Mouse (Mus musculus) adrenal gland, postnatal 10 days (tissue): ENCODE measurements around the gene Fam207a. TPM values are rescaled to one million over a fixed set of nuclear protein-coding genes. Genes with fewer than 3 reads are reported as not detected.
A peak's percentile ranks its signal among the peaks of the same experiment; 100 is the strongest.

Experiments
- DNase-seq: peaks from one replicate; pipeline ENCODE4 v3.0.0; 2021; ENCODE audit warnings: mixed read lengths
- total RNA-seq, 2 experiments: library from RNA; stranded (reverse); gene quantifications; 2 replicates each; pipeline ENCODE4 v1.2.3; 2021

The Fam207a gene
- total RNA-seq, 2 experiments from 2014 or later, result 17.6 to 19.4 TPM

GRCm38 (mm10) chr10:77531026-77532019 is 15.7 kb upstream of the Fam207a start:
- no peak for DNase-seq

GRCm38 (mm10) chr10:77530140-77530539 is 14.6 kb upstream of the Fam207a start, which contains the start of gene Itgb2:
Gene Itgb2 (plus strand): TSS chr10:77530252.
- DNase-seq, result no peak

- no peak for DNase-seq
Observed at GRCm38 (mm10) chr10:77528634-77529033, 13.0 kb upstream of the Fam207a start.

- no peak for DNase-seq
Observed at GRCm38 (mm10) chr10:77526488-77526887, 10.9 kb upstream of the Fam207a start.

GRCm38 (mm10) chr10:77523321-77523720 is 7.7 kb upstream of the Fam207a start:
- DNase-seq, result no peak

GRCm38 (mm10) chr10:77522746-77523145 is 7.2 kb upstream of the Fam207a start:
- no peak for DNase-seq

GRCm38 (mm10) chr10:77522021-77522731 is 6.6 kb upstream of the Fam207a start:
- no peak for DNase-seq

- DNase-seq, result no peak
Observed at GRCm38 (mm10) chr10:77520497-77520896, 4.9 kb upstream of the Fam207a start.

GRCm38 (mm10) chr10:77519191-77519590 is 3.6 kb upstream of the Fam207a start:
- DNase-seq, result no peak

GRCm38 (mm10) chr10:77517801-77518200 is 2.2 kb upstream of the Fam207a start:
- DNase-seq, result peak; percentile 46

- DNase-seq, result peak; percentile 83
Observed at GRCm38 (mm10) chr10:77517066-77517620, 1.6 kb upstream of the Fam207a start.

- DNase-seq, result peak; percentile 36
Observed at GRCm38 (mm10) chr10:77516379-77516951, 880 bp upstream of the Fam207a start.

GRCm38 (mm10) chr10:77510225-77510982 is 5.2 kb downstream of the Fam207a start:
- DNase-seq, result no peak

- peak; percentile 92 for DNase-seq
Observed at GRCm38 (mm10) chr10:77509403-77510187, 6.0 kb downstream of the Fam207a start.

- no peak for DNase-seq
Observed at GRCm38 (mm10) chr10:77508744-77509143, 6.8 kb downstream of the Fam207a start.

- no peak for DNase-seq
Observed at GRCm38 (mm10) chr10:77507779-77508178, 7.8 kb downstream of the Fam207a start.

- no peak for DNase-seq
Observed at GRCm38 (mm10) chr10:77506961-77507577, 8.5 kb downstream of the Fam207a start.

GRCm38 (mm10) chr10:77506526-77506925 is 9.1 kb downstream of the Fam207a start:
- DNase-seq, result no peak

- DNase-seq, result no peak
Observed at GRCm38 (mm10) chr10:77504143-77504542, 11.4 kb downstream of the Fam207a start.
